Comparison of ENCODE assay signal across 25 mouse cellular contexts in the genomic region with DNA sequence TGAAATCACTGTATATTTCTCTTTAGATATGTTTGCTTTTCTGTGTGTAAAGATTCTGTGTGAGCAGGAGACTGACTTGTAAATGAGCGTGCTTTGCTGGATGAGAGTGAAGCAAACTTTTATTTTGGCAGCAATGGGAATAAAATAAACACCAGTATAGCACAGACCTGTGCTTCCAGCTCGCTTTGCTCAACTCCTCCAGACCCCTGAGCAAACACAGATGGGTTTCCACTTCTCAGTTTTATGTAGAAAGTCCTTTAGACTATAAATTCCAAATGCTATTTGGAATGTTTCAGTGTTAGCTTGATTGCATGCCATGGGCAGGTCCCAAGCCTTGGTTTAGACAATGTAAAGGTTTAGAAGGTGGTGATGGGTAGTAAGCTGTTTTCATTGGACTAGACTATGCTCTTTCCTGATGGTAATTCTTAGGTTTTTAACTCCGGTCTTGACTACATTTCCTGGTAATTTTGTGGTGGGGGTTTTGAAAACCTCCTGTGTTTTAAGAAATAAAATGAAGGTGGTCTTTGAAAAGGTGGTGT. TPM values are rescaled to one million over a fixed set of nuclear protein-coding genes. Genes with fewer than 3 reads are reported as not detected.
DNase-seq lines count a peak whose midpoint lies in the region; ATAC-seq and TF ChIP-seq lines count a peak whose summit lies in the region.
"Had no signal": no experiment of that assay in that cellular context is flagged by ENCODE, and none has a peak within 500 bp of the region (broad histone marks: within the 10 kb centered on the region; RNA-seq: fewer than 3 reads in every experiment).

No protein-coding gene starts in this region.

- H3K4me1 ChIP-seq in kidney, embryonic 15.5 days = peaks cover 31% of the 10 kb centered on the region
- peaks cover 29% of the 10 kb centered on the region for H3K4me1 ChIP-seq in lung, embryonic 16.5 days (replicated peaks; ENCODE audit: control insufficient read depth, insufficient read depth, low read length)
- peaks cover 20% of the 10 kb centered on the region; the same call in 1 of the 2 replicates for H3K4me1 ChIP-seq in limb, embryonic 14.5 days (ENCODE audit: control insufficient read depth, insufficient read depth, low read length)
- H3K4me1 ChIP-seq in stomach, embryonic 16.5 days (ENCODE audit: control insufficient read depth, insufficient read depth, low read length) = peaks cover 25% of the 10 kb centered on the region
- peaks cover 6% of the 10 kb centered on the region; the same call in 1 of the 2 replicates for H3K4me1 ChIP-seq in liver, postnatal 0 days (ENCODE audit: insufficient read depth)

- H3K4me2 ChIP-seq in kidney, embryonic 15.5 days = no peak overlapping the region
- no peak overlapping the region for H3K4me2 ChIP-seq in lung, embryonic 16.5 days (ENCODE audit: low read depth, low read length)
- H3K4me2 ChIP-seq in limb, embryonic 14.5 days (replicated peaks; ENCODE audit: low read depth, low read length, severe bottlenecking) = peak overlapping the region; percentile 13; the same call in 1 of the 2 replicates
- H3K4me2 ChIP-seq in stomach, embryonic 16.5 days (ENCODE audit: low read depth, low read length) = no peak overlapping the region
- no peak overlapping the region for H3K4me2 ChIP-seq in liver, postnatal 0 days (ENCODE audit: low read depth, low read length)
- H3K4me2 ChIP-seq: forebrain, embryonic 13.5 days; heart, embryonic 11.5 days; hindbrain, embryonic 13.5 days; midbrain, embryonic 12.5 days; neural tube, embryonic 12.5 days had no signal

- H3K9me3 ChIP-seq in kidney, embryonic 15.5 days (replicated peaks) = no peaks in the 10 kb centered on the region
- no peaks in the 10 kb centered on the region for H3K9me3 ChIP-seq in lung, embryonic 16.5 days (ENCODE audit: control insufficient read depth, low read length)
- H3K9me3 ChIP-seq in limb, embryonic 14.5 days (ENCODE audit: control insufficient read depth, low read length) = no peaks in the 10 kb centered on the region
- H3K9me3 ChIP-seq in stomach, embryonic 16.5 days (replicated peaks; ENCODE audit: control insufficient read depth, low read length) = no peaks in the 10 kb centered on the region
- no peaks in the 10 kb centered on the region for H3K9me3 ChIP-seq in liver, postnatal 0 days (ENCODE audit: low read length)
- H3K9me3 ChIP-seq: forebrain, embryonic 13.5 days; hindbrain, embryonic 13.5 days; megakaryocyte, embryonic 14.5 days; midbrain, embryonic 12.5 days; neural tube, embryonic 12.5 days had no signal

- no peak overlapping the region for H3K9ac ChIP-seq in kidney, embryonic 15.5 days
- H3K9ac ChIP-seq in lung, embryonic 16.5 days (ENCODE audit: low read length) = no peak overlapping the region
- H3K9ac ChIP-seq in limb, embryonic 14.5 days (ENCODE audit: low read depth, low read length, severe bottlenecking) = no peak overlapping the region
- no peak overlapping the region for H3K9ac ChIP-seq in stomach, embryonic 16.5 days (ENCODE audit: low read length)
- no peak overlapping the region for H3K9ac ChIP-seq in liver, postnatal 0 days (replicated peaks)
- H3K9ac ChIP-seq: forebrain, embryonic 13.5 days; hindbrain, embryonic 13.5 days; liver, embryonic 14.5 days; midbrain, embryonic 12.5 days; neural tube, embryonic 12.5 days had no signal

- TF ChIP-seq EP300 in liver, postnatal 0 days (IDR thresholded peaks at IDR 0.05; ENCODE audit: low read depth) = no peak

- no peaks in the 10 kb centered on the region for H3K27me3 ChIP-seq in kidney, embryonic 15.5 days
- H3K27me3 ChIP-seq in lung, embryonic 16.5 days (ENCODE audit: control insufficient read depth, insufficient read depth, low read depth, low read length) = no peaks in the 10 kb centered on the region
- no peaks in the 10 kb centered on the region for H3K27me3 ChIP-seq in limb, embryonic 14.5 days (ENCODE audit: control insufficient read depth, insufficient read depth, low read length)
- no peaks in the 10 kb centered on the region for H3K27me3 ChIP-seq in stomach, embryonic 16.5 days (ENCODE audit: control insufficient read depth, insufficient read depth, low read length)
- H3K27me3 ChIP-seq in liver, postnatal 0 days (ENCODE audit: insufficient read depth, low read length) = no peaks in the 10 kb centered on the region
- H3K27me3 ChIP-seq: forebrain, embryonic 13.5 days; hindbrain, embryonic 13.5 days; megakaryocyte, embryonic 14.5 days; midbrain, embryonic 12.5 days; neural tube, embryonic 12.5 days had no signal

- no peak overlapping the region for H3K4me3 ChIP-seq in kidney, embryonic 15.5 days (replicated peaks)
- H3K4me3 ChIP-seq in lung, embryonic 16.5 days (ENCODE audit: low read length) = no peak overlapping the region
- H3K4me3 ChIP-seq in limb, embryonic 14.5 days (replicated peaks; ENCODE audit: low read length) = no peak overlapping the region
- no peak overlapping the region for H3K4me3 ChIP-seq in stomach, embryonic 16.5 days (replicated peaks; ENCODE audit: low read length)
- no peak overlapping the region for H3K4me3 ChIP-seq in liver, postnatal 0 days (ENCODE audit: low read depth, low read length)
- H3K4me3 ChIP-seq: forebrain, embryonic 13.5 days; hindbrain, embryonic 13.5 days; megakaryocyte, embryonic 14.5 days; midbrain, embryonic 12.5 days; myocyte; neural tube, embryonic 12.5 days had no signal

- WGBS in kidney, embryonic 15.5 days = 50% methylated on average over 3 of the region's 3 CpGs
- 46% methylated on average over 3 of the region's 3 CpGs for WGBS in lung, embryonic 16.5 days
- 40% methylated on average over 3 of the region's 3 CpGs for WGBS in limb, embryonic 14.5 days
- WGBS in stomach, embryonic 16.5 days = 36% methylated on average over 3 of the region's 3 CpGs
- WGBS in liver, postnatal 0 days (ENCODE audit: insufficient replicate concordance) = 71% methylated on average over 3 of the region's 3 CpGs

- TF ChIP-seq POLR2A in limb, embryonic 14.5 days (IDR thresholded peaks at IDR 0.05; ENCODE audit: borderline replicate concordance, extremely low read depth, insufficient read depth, insufficient read length) = no peak

- no peaks in the 10 kb centered on the region for H3K36me3 ChIP-seq in kidney, embryonic 15.5 days
- no peaks in the 10 kb centered on the region for H3K36me3 ChIP-seq in lung, embryonic 16.5 days (ENCODE audit: control insufficient read depth, insufficient read depth, low read length)
- H3K36me3 ChIP-seq in limb, embryonic 14.5 days (ENCODE audit: control insufficient read depth, insufficient read depth, low read length) = no peaks in the 10 kb centered on the region; the same call in none of the 2 replicates
- no peaks in the 10 kb centered on the region for H3K36me3 ChIP-seq in stomach, embryonic 16.5 days (ENCODE audit: control insufficient read depth, insufficient read depth, low read length)
- no peaks in the 10 kb centered on the region; the same call in 1 of the 2 replicates for H3K36me3 ChIP-seq in liver, postnatal 0 days (replicated peaks; ENCODE audit: insufficient read depth, low read length)
- H3K36me3 ChIP-seq: hindbrain, embryonic 13.5 days; midbrain, embryonic 12.5 days; neural tube, embryonic 12.5 days had no signal

- no peak for DNase-seq in kidney, adult 18-20 months
- DNase-seq in lung, postnatal 4 days = no peak
- DNase-seq in limb, embryonic 14.5 days (ENCODE audit: low spot score) = no peak
- no peak for DNase-seq in liver, postnatal 0 days
- DNase-seq: adrenal gland, postnatal 25 days; cerebellum, adult 18-20 months; cerebellum, postnatal 10 days; heart, adult 18-20 months; heart, postnatal 36 days; kidney, adult 11 months; liver; thymus, adult 18-20 months; thymus, postnatal 25 days had no signal

- H3K27ac ChIP-seq in kidney, embryonic 15.5 days = 0 out of 2 replicates have a peak overlapping the region, but pooled peaks have one; percentile 37
- peak overlapping the region; percentile 65 for H3K27ac ChIP-seq in lung, embryonic 16.5 days (ENCODE audit: low read length)
- H3K27ac ChIP-seq in limb, embryonic 14.5 days (replicated peaks; ENCODE audit: low read depth, low read length) = peak overlapping the region; percentile 35
- peak overlapping the region; percentile 48 for H3K27ac ChIP-seq in stomach, embryonic 16.5 days (ENCODE audit: low read length)
- no peak overlapping the region for H3K27ac ChIP-seq in liver, postnatal 0 days (ENCODE audit: low read depth)
- H3K27ac ChIP-seq: forebrain, embryonic 13.5 days; hindbrain, embryonic 13.5 days; liver, embryonic 14.5 days; midbrain, embryonic 12.5 days; neural tube, embryonic 12.5 days had no signal

- TF ChIP-seq CTCF in liver, postnatal 0 days (IDR thresholded peaks at IDR 0.05; ENCODE audit: low read depth) = no peak

- ATAC-seq in kidney, embryonic 15.5 days (replicated peaks; ENCODE audit: low FRiP score) = no peak
- ATAC-seq in lung, embryonic 16.5 days (ENCODE audit: low read depth) = peak; percentile 53
- ATAC-seq in limb, embryonic 14.5 days (ENCODE audit: low FRiP score, low read depth) = peak; percentile 60
- no peak; the same call in 1 of the 2 replicates for ATAC-seq in stomach, embryonic 16.5 days (ENCODE audit: insufficient read depth, low FRiP score)
- ATAC-seq in liver, postnatal 0 days = no peak
- ATAC-seq: CD4-positive, CD25-positive, alpha-beta regulatory T cell, adult 4 months; forebrain, embryonic 13.5 days had no signal

RNA-seq across cellular contexts. Expression of a gene that starts 6.3 kb away (rescaled TPM):
- polyA plus RNA-seq in kidney, embryonic 15.5 days (2015; fragmentation: Nextera tagmentation; extraction: Ambion mirVana) = 11.2 and 12.8 TPM in 2 replicates
- 11.3 and 12.1 TPM in 2 replicates for polyA plus RNA-seq in lung, embryonic 16.5 days (2015; fragmentation: Nextera tagmentation; extraction: Ambion mirVana)
- 67.7 and 67.8 TPM in 2 replicates for polyA plus RNA-seq in limb, embryonic 14.5 days (2012; rRNA removed)
- polyA plus RNA-seq in limb, embryonic 14.5 days (2014; fragmentation: Nextera tagmentation; extraction: Ambion mirVana) = 10.9 and 11.3 TPM in 2 replicates
- polyA plus RNA-seq in stomach, embryonic 16.5 days (2015; fragmentation: Nextera tagmentation; extraction: Ambion mirVana) = 12.8 and 14.8 TPM in 2 replicates
- 2.4 and 2.9 TPM in 2 replicates for polyA plus RNA-seq in liver, postnatal 0 days (2015; fragmentation: Nextera tagmentation; extraction: Ambion mirVana)

RNA-seq across cellular contexts. Expression of a gene that starts 27.7 kb away (rescaled TPM):
- polyA plus RNA-seq in kidney, embryonic 15.5 days (2015; fragmentation: Nextera tagmentation; extraction: Ambion mirVana) = 43.1 and 48.2 TPM in 2 replicates
- 61.7 and 68.1 TPM in 2 replicates for polyA plus RNA-seq in lung, embryonic 16.5 days (2015; fragmentation: Nextera tagmentation; extraction: Ambion mirVana)
- 136 and 177 TPM in 2 replicates for polyA plus RNA-seq in limb, embryonic 14.5 days (2012; rRNA removed)
- 72.4 and 76.9 TPM in 2 replicates for polyA plus RNA-seq in limb, embryonic 14.5 days (2014; fragmentation: Nextera tagmentation; extraction: Ambion mirVana)
- polyA plus RNA-seq in stomach, embryonic 16.5 days (2015; fragmentation: Nextera tagmentation; extraction: Ambion mirVana) = 46.9 and 55.1 TPM in 2 replicates
- 30.8 and 32.0 TPM in 2 replicates for polyA plus RNA-seq in liver, postnatal 0 days (2015; fragmentation: Nextera tagmentation; extraction: Ambion mirVana)

Comparison
In these comparisons a context has a peak if more than half of its experiments do, and no peak if none do; other contexts are left out.
1. ATAC-seq: peak in lung, embryonic 16.5 days (single experiment) and limb, embryonic 14.5 days (single experiment); none in kidney, embryonic 15.5 days (single experiment), stomach, embryonic 16.5 days (single experiment) and liver, postnatal 0 days (single experiment).